Mouse (Mus musculus): Measurements from ENCODE around the gene Akap5. TPM values are rescaled to one million over a fixed set of nuclear protein-coding genes. Genes with fewer than 3 reads are reported as not detected.

Gene Akap5
- polyA plus RNA-seq, 1 experiment from 2014 or later: 8.8 TPM

GRCm38 (mm10) chr12:76318282-76319212 is 6.1 kb upstream of the Akap5 start:
- Histone ChIP-seq H3K9me3 (ENCODE audit: control insufficient read depth, low read length) (no peaks in the 10 kb centered on the region), H3K27me3 (ENCODE audit: control insufficient read depth, insufficient read depth, low read length) (no peaks in the 10 kb centered on the region), H3K36me3 (ENCODE audit: control insufficient read depth, insufficient read depth, low read length) (peaks cover 30% of the 10 kb centered on the region), H3K27ac (replicated peaks; ENCODE audit: low read depth, low read length) (no peak overlapping the region), H3K4me3 (replicated peaks; ENCODE audit: low read depth, low read length) (no peak overlapping the region), H3K9ac (replicated peaks; ENCODE audit: low read length) (no peak overlapping the region), H3K4me1 (ENCODE audit: control insufficient read depth, insufficient read depth, low read length) (no peaks in the 10 kb centered on the region), H3K4me2 (ENCODE audit: low read length) (no peak overlapping the region)
- no peak for ATAC-seq (ENCODE audit: low FRiP score, low TSS enrichment)
- 80% methylated on average over 9 of the region's 9 CpGs for WGBS
- no peak for DNase-seq

DNA sequence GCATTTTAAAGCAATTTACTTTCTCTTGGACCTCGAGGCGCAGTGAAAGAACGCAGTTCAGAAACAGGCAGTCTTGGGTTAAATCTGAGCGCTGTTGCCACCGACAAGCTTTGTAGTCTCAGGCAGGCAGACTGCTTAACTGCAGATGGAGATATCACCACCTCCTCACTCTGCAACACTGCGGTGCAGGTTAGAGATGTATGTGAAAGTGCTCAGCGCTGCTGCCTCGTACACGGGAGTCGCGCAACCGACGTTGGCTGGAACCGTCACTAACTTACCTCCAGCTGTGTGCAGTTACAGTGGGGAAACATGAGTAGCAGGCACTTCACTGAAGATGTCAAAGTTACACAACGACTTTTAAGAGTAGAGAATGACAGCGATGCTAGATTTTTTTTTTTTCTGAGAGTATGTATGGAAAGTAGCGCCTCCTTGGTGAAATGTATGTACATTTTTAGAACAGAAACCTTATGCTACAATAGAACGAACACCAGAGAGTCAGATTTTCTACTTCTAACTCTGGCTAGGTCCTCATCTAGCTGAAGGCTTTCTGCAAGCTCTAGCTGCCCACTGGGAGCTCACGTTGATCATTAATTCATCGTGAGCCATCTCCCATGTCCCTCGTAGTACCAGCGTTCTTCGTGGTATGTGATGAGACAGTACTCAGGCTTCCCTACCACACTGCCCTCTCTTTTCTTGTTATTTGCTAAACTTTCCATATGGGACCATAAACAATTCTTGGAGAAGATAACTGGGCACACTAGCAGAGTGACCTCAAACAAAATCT is 1.9 kb downstream of the Akap5 start:
- WGBS: 92% methylated on average over 23 of the region's 23 CpGs

GRCm38 (mm10) chr12:76328567-76329354 is 4.1 kb downstream of the Akap5 start:
- Histone ChIP-seq H3K27me3 (ENCODE audit: control insufficient read depth, insufficient read depth, low read length) (no peaks in the 10 kb centered on the region), H3K9me3 (ENCODE audit: control insufficient read depth, low read length) (no peaks in the 10 kb centered on the region), H3K9ac (replicated peaks; ENCODE audit: low read length) (no peak overlapping the region), H3K4me3 (replicated peaks; ENCODE audit: low read depth, low read length) (no peak overlapping the region), H3K4me2 (ENCODE audit: low read length) (no peak overlapping the region), H3K4me1 (ENCODE audit: control insufficient read depth, insufficient read depth, low read length) (no peaks in the 10 kb centered on the region), H3K27ac (replicated peaks; ENCODE audit: low read depth, low read length) (no peak overlapping the region), H3K36me3 (ENCODE audit: control insufficient read depth, insufficient read depth, low read length) (peaks cover 15% of the 10 kb centered on the region)
- ATAC-seq (ENCODE audit: low FRiP score, low TSS enrichment): no peak
- no peak for DNase-seq
- WGBS: 91% methylated on average over 6 of the region's 6 CpGs

More for the DNA sequence above, 1.9 kb downstream of the Akap5 start:
- ATAC-seq (ENCODE audit: low FRiP score, low TSS enrichment) (no peak), DNase-seq (no peak)
- H3K36me3 ChIP-seq (ENCODE audit: control insufficient read depth, insufficient read depth, low read length): peaks cover 15% of the 10 kb centered on the region
- H3K4me1 ChIP-seq (ENCODE audit: control insufficient read depth, insufficient read depth, low read length): no peaks in the 10 kb centered on the region
- no peaks in the 10 kb centered on the region for H3K9me3 ChIP-seq (ENCODE audit: control insufficient read depth, low read length)
- H3K27me3 ChIP-seq (ENCODE audit: control insufficient read depth, insufficient read depth, low read length): no peaks in the 10 kb centered on the region
- H3K4me3 ChIP-seq (replicated peaks; ENCODE audit: low read depth, low read length): no peak overlapping the region
- H3K9ac ChIP-seq (replicated peaks; ENCODE audit: low read length): no peak overlapping the region
- H3K4me2 ChIP-seq (ENCODE audit: low read length): no peak overlapping the region
- H3K27ac ChIP-seq (replicated peaks; ENCODE audit: low read depth, low read length): no peak overlapping the region

DNA sequence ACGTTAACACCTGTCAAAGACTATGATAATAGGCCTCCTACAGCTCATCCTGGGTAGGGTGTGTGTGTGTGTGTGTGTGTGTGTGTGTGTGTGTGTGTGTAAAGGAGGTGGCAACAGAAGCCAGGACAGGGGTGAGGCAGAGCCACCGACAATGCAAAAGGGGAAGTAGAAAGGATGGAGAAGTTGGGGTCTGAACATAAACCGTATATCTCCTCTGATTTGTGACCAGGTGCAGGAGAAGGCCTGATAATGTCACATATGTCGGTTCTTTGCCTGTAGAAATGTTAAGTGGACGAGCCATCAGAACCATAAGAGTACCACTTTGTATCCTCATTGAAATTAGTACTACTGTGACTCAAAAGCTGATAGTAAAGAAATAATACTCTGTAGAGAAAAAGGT is 9.0 kb downstream of the Akap5 start:
- no peak overlapping the region for H3K4me3 ChIP-seq (replicated peaks; ENCODE audit: low read depth, low read length)
- no peak overlapping the region for H3K4me2 ChIP-seq (ENCODE audit: low read length)
- 97% methylated on average over 5 of the region's 5 CpGs for WGBS
- ATAC-seq (ENCODE audit: low FRiP score, low TSS enrichment): no peak
- H3K27me3 ChIP-seq (ENCODE audit: control insufficient read depth, insufficient read depth, low read length): no peaks in the 10 kb centered on the region
- peaks cover 2% of the 10 kb centered on the region; the same call in 1 of the 2 replicates for H3K36me3 ChIP-seq (ENCODE audit: control insufficient read depth, insufficient read depth, low read length)
- no peaks in the 10 kb centered on the region for H3K4me1 ChIP-seq (ENCODE audit: control insufficient read depth, insufficient read depth, low read length)
- no peak overlapping the region for H3K9ac ChIP-seq (replicated peaks; ENCODE audit: low read length)
- no peak overlapping the region for H3K27ac ChIP-seq (replicated peaks; ENCODE audit: low read depth, low read length)
- no peaks in the 10 kb centered on the region for H3K9me3 ChIP-seq (ENCODE audit: control insufficient read depth, low read length)
- DNase-seq: no peak

- Histone ChIP-seq H3K9ac (replicated peaks; ENCODE audit: low read length) (no peak overlapping the region), H3K36me3 (ENCODE audit: control insufficient read depth, insufficient read depth, low read length) (no peaks in the 10 kb centered on the region), H3K9me3 (ENCODE audit: control insufficient read depth, low read length) (no peaks in the 10 kb centered on the region), H3K27me3 (ENCODE audit: control insufficient read depth, insufficient read depth, low read length) (no peaks in the 10 kb centered on the region), H3K4me2 (ENCODE audit: low read length) (no peak overlapping the region), H3K27ac (replicated peaks; ENCODE audit: low read depth, low read length) (no peak overlapping the region), H3K4me1 (ENCODE audit: control insufficient read depth, insufficient read depth, low read length) (no peaks in the 10 kb centered on the region), H3K4me3 (replicated peaks; ENCODE audit: low read depth, low read length) (no peak overlapping the region)
- no peak for DNase-seq
- 86% methylated on average over 5 of the region's 5 CpGs for WGBS
- no peak for ATAC-seq (ENCODE audit: low FRiP score, low TSS enrichment)
Observed at GRCm38 (mm10) chr12:76335641-76336040, 10.9 kb downstream of the Akap5 start.

- no peak for DNase-seq
- Histone ChIP-seq H3K27ac (replicated peaks; ENCODE audit: low read depth, low read length) (no peak overlapping the region), H3K9ac (replicated peaks; ENCODE audit: low read length) (no peak overlapping the region), H3K36me3 (ENCODE audit: control insufficient read depth, insufficient read depth, low read length) (no peaks in the 10 kb centered on the region), H3K4me2 (ENCODE audit: low read length) (no peak overlapping the region), H3K27me3 (ENCODE audit: control insufficient read depth, insufficient read depth, low read length) (no peaks in the 10 kb centered on the region), H3K9me3 (ENCODE audit: control insufficient read depth, low read length) (no peaks in the 10 kb centered on the region), H3K4me1 (ENCODE audit: control insufficient read depth, insufficient read depth, low read length) (no peaks in the 10 kb centered on the region), H3K4me3 (replicated peaks; ENCODE audit: low read depth, low read length) (no peak overlapping the region)
- 79% methylated on average over 17 of the region's 17 CpGs for WGBS
- no peak for ATAC-seq (ENCODE audit: low FRiP score, low TSS enrichment)
Observed at GRCm38 (mm10) chr12:76336111-76336965, 11.6 kb downstream of the Akap5 start.

GRCm38 (mm10) chr12:76341080-76341479 is 16.4 kb downstream of the Akap5 start:
- WGBS: 6% methylated on average over 4 of the region's 4 CpGs
- Histone ChIP-seq H3K4me2 (ENCODE audit: low read length) (no peak overlapping the region), H3K4me1 (ENCODE audit: control insufficient read depth, insufficient read depth, low read length) (no peaks in the 10 kb centered on the region), H3K9ac (replicated peaks; ENCODE audit: low read length) (no peak overlapping the region), H3K27me3 (ENCODE audit: control insufficient read depth, insufficient read depth, low read length) (no peaks in the 10 kb centered on the region), H3K9me3 (ENCODE audit: control insufficient read depth, low read length) (no peaks in the 10 kb centered on the region), H3K27ac (replicated peaks; ENCODE audit: low read depth, low read length) (no peak overlapping the region), H3K36me3 (ENCODE audit: control insufficient read depth, insufficient read depth, low read length) (0 out of 2 replicates have a peak, but pooled peaks cover 4% of the 10 kb centered on the region), H3K4me3 (replicated peaks; ENCODE audit: low read depth, low read length) (no peak overlapping the region)
- ATAC-seq (ENCODE audit: low FRiP score, low TSS enrichment) (no peak), DNase-seq (peak; percentile 87)

Measured in midbrain, embryonic 14.5 days (tissue).